Mouse (Mus musculus): ENCODE results near the gene Phactr3.

The Phactr3 gene

GRCm38 (mm10) chr2:178131011-178131410 lies 12.2 kb downstream of the Phactr3 start:
- in situ Hi-C loops (cut with MboI; ENCODE audit: low pct_unique_long_range_greater_than_20kb in 1 of 2, low sequenced_read_pairs in 2 of 2, unreplicated experiment in 1 of 2): no loop called here

DNA sequence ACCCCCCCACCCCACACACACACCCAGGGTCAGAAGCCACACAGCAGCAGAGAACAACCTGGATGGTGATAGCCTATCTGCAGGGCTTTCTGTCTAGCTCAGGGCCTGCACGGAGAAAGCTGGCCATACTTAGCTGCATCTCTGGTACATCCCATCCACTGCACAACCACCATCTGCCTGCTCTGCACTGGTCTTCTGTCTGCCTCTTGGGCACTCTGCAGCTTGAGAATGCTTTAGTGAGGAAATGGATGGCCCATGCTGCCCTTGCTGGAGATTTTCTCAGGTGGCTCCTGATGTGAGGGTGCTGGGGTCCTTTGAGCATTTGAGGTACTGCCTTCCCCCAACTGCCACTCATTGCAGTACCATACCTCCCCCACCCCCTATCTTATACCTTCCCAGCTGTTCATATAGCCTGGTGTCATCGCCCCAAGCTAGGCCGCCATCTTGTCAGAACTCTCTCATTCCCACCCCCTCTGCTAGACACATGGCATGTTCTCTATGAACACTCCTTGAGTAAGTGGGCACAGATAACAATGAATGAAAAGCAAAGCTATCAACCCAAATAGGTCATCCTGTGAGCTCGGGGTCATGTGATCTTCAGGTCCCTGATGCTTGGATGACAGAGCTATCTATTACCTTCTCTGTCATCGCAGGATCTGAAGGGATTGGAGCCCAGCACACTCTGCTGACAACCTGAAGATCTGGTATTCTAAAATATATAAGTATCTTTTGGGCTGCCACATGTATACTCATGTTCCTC lies 13.0 kb downstream of the Phactr3 start:
- in situ Hi-C loops (cut with MboI; ENCODE audit: low pct_unique_long_range_greater_than_20kb in 1 of 2, low sequenced_read_pairs in 2 of 2, unreplicated experiment in 1 of 2): no loop called here

GRCm38 (mm10) chr2:178135713-178136112 lies 16.9 kb downstream of the Phactr3 start:
- in situ Hi-C loops (cut with MboI; ENCODE audit: low pct_unique_long_range_greater_than_20kb in 1 of 2, low sequenced_read_pairs in 2 of 2, unreplicated experiment in 1 of 2): no loop called here

DNA sequence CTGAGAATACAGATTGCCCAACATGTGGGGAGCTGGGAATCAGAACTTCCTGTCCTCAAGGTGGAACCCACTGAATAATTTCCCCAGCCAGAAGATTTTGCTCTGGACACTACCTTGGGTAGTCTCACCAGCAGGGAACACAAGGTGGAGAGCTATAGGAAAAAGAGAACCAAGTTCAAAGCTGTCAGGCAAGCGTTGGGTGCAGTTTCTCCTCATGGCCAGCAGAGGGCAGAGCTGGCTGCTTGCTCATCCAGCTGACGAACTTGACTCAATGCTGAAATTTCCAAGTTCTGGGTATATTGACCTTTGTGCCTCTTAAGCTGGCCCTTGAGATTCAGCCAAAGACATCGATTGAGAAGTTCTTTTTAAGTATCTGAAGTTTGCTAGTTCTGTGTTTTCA lies 18.7 kb downstream of the Phactr3 start:
- in situ Hi-C loops (cut with MboI; ENCODE audit: low pct_unique_long_range_greater_than_20kb in 1 of 2, low sequenced_read_pairs in 2 of 2, unreplicated experiment in 1 of 2): no loop called here

- in situ Hi-C loops (cut with MboI; ENCODE audit: low pct_unique_long_range_greater_than_20kb in 1 of 2, low sequenced_read_pairs in 2 of 2, unreplicated experiment in 1 of 2): loop anchor here in 1 of 2 experiments (10.0 kb wide), 1 partner anchor 113 kb away; no protein-coding TSS in a partner anchor
Measured at GRCm38 (mm10) chr2:178141489-178141922, 22.7 kb downstream of the Phactr3 start.

GRCm38 (mm10) chr2:178142291-178143023 lies 23.7 kb downstream of the Phactr3 start:
- in situ Hi-C loops (cut with MboI; ENCODE audit: low pct_unique_long_range_greater_than_20kb in 1 of 2, low sequenced_read_pairs in 2 of 2, unreplicated experiment in 1 of 2): loop anchor here in 1 of 2 experiments (10.0 kb wide), 1 partner anchor 112 kb away; no protein-coding TSS in a partner anchor

DNA sequence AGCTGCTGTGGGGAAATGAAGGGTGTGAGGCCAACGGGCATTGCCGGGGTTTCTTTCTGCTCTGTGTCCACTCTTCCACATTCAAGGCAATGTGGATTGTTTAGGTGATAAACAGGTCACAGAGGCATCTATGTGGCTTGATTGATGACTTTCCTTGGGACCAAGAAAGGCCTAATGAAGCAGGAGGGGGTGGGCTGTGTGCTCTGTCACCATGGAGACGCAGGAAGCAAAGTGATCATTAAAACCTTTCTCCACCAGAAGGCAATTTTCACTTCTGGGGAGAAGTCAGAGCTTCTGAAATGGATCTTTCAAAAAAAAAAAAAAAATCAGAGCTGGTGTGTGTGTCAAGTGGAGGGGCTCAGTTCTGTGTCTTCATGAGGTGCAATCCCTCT lies 24.2 kb downstream of the Phactr3 start:
- in situ Hi-C loops (cut with MboI; ENCODE audit: low pct_unique_long_range_greater_than_20kb in 1 of 2, low sequenced_read_pairs in 2 of 2, unreplicated experiment in 1 of 2): loop anchor here in 1 of 2 experiments (10.0 kb wide), 1 partner anchor 112 kb away; no protein-coding TSS in a partner anchor

DNA sequence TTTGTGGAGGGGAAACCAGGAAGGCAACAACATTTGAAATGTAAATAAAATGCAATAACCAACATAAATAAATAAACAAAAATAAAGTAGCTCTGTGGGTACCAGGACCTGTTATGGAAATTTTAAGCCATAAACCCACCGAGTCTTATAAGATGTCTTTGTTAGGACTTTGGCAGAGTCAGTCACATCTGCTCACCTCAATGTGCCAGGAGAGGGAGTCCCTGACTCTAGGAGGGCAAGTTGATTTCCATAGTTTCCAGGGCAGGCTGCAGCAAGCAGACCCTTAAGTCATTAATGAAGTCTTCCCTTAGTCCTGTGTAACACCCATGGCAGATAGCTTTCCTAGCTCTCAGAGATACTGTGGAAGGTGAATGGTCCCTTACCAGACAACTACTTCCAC lies 25.1 kb downstream of the Phactr3 start:
- in situ Hi-C loops (cut with MboI; ENCODE audit: low pct_unique_long_range_greater_than_20kb in 1 of 2, low sequenced_read_pairs in 2 of 2, unreplicated experiment in 1 of 2): loop anchor here in 1 of 2 experiments (10.0 kb wide), 1 partner anchor 111 kb away; no protein-coding TSS in a partner anchor

DNA sequence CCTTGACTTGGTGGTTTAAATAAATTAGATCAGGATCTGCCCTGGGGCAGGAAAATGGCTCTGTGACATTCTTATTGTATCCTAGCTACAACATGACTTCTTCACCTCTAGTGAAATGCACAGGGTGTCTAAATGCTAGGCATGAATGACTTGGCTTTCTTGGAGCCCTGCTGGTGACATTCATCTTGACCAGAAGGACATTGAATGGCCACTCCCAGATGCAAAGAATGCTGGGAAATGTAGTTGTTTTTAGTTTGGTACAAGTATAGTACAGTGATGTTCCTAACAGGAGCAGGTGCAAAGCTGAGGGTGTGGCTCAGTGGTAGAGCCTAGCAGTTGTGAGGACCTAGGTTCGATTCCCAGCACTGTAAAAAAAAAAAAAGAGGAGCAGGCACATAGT lies 30.5 kb downstream of the Phactr3 start:
- in situ Hi-C loops (cut with MboI; ENCODE audit: low pct_unique_long_range_greater_than_20kb in 1 of 2, low sequenced_read_pairs in 2 of 2, unreplicated experiment in 1 of 2): loop anchor here in 1 of 2 experiments (10.0 kb wide), 1 partner anchor 105 kb away; no protein-coding TSS in a partner anchor

- in situ Hi-C loops (cut with MboI; ENCODE audit: low pct_unique_long_range_greater_than_20kb in 1 of 2, low sequenced_read_pairs in 2 of 2, unreplicated experiment in 1 of 2): no loop called here
Measured at GRCm38 (mm10) chr2:178150697-178151096, 31.9 kb downstream of the Phactr3 start.

DNA sequence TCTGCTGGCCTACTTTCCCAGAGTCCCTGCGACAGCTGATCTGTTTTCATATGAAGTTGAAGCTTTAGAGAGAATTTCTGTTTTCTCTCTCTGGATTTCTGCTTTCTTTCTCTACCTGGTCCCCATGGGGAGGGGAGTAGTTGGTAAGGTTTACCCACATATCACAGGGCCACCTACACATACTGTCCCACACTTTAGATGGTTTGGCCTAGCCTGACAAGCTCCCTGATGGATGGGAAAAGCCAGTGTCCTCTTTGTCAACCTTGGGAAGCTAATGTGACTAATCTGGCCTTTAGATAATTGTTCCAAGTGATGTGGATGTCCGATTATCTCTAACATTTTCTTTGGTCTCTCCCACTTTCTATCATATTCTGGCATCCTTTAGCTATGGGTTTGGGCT lies 34.8 kb downstream of the Phactr3 start:
- in situ Hi-C loops (cut with MboI; ENCODE audit: low pct_unique_long_range_greater_than_20kb in 1 of 2, low sequenced_read_pairs in 2 of 2, unreplicated experiment in 1 of 2): no loop called here

DNA sequence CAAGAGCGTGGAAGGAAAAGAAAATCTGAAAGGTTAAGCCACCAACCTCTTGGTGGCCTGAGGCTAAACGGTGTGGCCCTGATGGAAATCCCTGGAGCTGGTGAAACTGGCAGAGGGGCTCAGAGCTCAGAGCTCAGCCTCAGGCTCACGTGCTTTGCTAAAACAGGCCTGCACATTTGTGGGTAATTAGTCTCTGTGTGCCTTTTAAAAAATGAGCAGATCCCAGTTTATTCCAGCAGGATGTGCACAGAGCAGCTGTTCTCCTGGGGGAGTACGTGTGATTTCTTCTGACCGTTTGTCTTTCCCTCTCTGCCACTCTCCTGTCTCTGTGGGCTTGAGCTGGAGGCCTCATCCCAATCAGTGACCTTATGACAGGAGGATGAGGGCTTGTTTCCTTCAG lies 35.4 kb downstream of the Phactr3 start:
- in situ Hi-C loops (cut with MboI; ENCODE audit: low pct_unique_long_range_greater_than_20kb in 1 of 2, low sequenced_read_pairs in 2 of 2, unreplicated experiment in 1 of 2): no loop called here

DNA sequence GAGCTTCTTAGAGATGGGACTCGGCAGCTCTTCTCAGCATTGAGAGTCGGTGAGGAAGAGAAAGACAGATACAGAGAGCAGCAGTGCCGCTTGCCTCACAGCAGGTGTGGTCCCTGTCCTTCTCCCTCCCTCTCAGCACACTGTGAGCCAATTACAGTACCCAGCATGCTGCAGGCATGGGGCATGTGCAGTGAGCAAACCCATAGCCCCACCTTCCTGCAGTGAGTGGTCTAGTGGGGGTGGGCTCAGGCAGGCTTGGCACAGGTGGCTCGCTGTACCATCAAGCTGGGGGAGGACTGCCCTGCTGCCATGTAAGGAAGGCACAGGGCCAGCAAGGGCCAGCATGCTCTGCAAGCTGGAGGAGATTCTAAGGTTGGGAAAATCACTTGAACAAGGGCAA lies 35.8 kb downstream of the Phactr3 start:
- in situ Hi-C loops (cut with MboI; ENCODE audit: low pct_unique_long_range_greater_than_20kb in 1 of 2, low sequenced_read_pairs in 2 of 2, unreplicated experiment in 1 of 2): no loop called here

DNA sequence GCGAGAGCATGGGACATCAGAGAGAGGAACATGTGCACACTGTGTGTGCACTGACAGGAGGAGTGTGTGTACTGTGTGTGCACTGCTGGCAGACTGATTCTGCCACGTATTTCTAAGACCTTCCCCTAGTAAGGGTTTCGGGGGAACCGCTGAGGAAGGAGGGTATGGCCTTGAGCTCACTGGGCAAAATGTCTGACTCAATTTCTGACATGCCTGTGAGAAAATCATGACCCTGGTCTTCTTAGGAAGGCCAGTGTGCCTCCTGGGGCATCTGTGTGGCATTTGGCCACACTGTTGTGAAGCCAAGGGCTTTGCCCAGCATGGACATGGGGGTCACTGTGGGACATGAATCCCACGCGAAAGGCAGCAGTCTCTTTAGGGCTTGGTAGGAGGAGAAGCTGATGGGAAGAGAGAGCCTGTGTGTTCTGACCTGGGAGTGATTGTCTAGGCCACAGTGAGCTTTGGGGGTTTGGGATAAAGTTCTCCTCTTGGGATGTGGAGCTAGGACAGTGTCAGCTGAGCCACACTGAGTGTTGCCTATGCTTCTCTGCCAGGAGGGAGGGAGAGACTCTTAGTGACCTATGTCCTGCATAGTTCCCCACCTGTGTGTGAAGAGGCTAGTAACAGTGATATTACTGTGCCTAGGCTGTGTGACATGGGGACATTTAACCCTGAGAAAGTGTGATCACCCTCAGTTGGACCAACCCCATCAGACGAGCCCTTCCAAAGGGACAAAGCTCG lies 36.6 kb downstream of the Phactr3 start:
- in situ Hi-C loops (cut with MboI; ENCODE audit: low pct_unique_long_range_greater_than_20kb in 1 of 2, low sequenced_read_pairs in 2 of 2, unreplicated experiment in 1 of 2): no loop called here

- in situ Hi-C loops (cut with MboI; ENCODE audit: low pct_unique_long_range_greater_than_20kb in 1 of 2, low sequenced_read_pairs in 2 of 2, unreplicated experiment in 1 of 2): no loop called here
Measured at GRCm38 (mm10) chr2:178155917-178156282, 37.1 kb downstream of the Phactr3 start.

- in situ Hi-C loops (cut with MboI; ENCODE audit: low pct_unique_long_range_greater_than_20kb in 1 of 2, low sequenced_read_pairs in 2 of 2, unreplicated experiment in 1 of 2): no loop called here
Measured at GRCm38 (mm10) chr2:178158936-178159335, 40.2 kb downstream of the Phactr3 start.

- in situ Hi-C loops (cut with MboI; ENCODE audit: low pct_unique_long_range_greater_than_20kb in 1 of 2, low sequenced_read_pairs in 2 of 2, unreplicated experiment in 1 of 2): no loop called here
Measured at GRCm38 (mm10) chr2:178163981-178164380, 45.2 kb downstream of the Phactr3 start.

GRCm38 (mm10) chr2:178165943-178166342 lies 47.2 kb downstream of the Phactr3 start:
- in situ Hi-C loops (cut with MboI; ENCODE audit: low pct_unique_long_range_greater_than_20kb in 1 of 2, low sequenced_read_pairs in 2 of 2, unreplicated experiment in 1 of 2): no loop called here

- in situ Hi-C loops (cut with MboI; ENCODE audit: low pct_unique_long_range_greater_than_20kb in 1 of 2, low sequenced_read_pairs in 2 of 2, unreplicated experiment in 1 of 2): no loop called here
Measured at GRCm38 (mm10) chr2:178169983-178170382, 51.2 kb downstream of the Phactr3 start.
